Mouse (Mus musculus) liver, postnatal 0 days (tissue): ENCODE measurements at regions not wholly inside any gene's neighbourhood (a gene's known extent, or its start where the extent isn't known, plus 50 kb on each side); places are given as distances from the start of the nearest gene placed in this dataset.

ENCODE experiments used
- CTCF ChIP-seq: sonication (generic); IDR thresholded peaks from 2 replicates; pipeline ENCODE4 v1.5.1; 2016; ENCODE audit warnings: antibody characterized with exemption, low read depth
- EP300 ChIP-seq: IDR thresholded peaks from 2 replicates; pipeline ENCODE4 v1.6.1; 2016; ENCODE audit warnings: antibody characterized with exemption, low read depth, mild to moderate bottlenecking

DNA sequence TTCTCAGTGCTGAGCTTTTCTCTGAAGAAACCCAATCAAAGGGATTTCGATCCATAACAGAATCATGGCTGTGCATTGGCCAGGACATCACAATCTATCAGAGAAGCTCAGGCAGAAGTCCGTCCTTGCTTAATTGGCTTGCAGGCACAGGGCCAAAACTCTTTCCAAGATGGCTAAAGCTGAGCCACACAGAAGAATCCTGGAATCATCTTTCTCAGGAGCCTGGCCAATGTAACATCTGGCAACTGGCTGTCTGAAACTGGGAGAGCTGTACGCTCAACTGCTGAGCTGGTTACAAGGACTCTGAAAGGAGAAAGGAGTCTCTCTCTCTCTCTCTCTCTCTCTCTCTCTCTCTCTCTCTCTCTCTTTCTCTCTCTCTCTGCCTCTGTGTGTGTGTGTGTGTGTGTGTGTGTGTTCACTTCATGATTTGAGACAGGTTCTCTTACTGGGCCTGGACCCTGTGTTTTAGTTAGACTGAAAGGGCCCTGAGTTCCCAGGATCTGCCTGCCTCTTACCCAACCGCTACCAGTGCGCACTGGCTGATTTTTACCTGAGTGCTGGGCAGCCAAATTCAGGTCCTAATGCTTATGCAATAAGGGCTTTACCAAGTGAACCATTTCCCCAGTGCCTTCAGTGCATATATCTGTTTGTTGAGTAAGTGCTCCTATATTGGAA lies 333.3 kb upstream of the Cwc22 start:
- TF ChIP-seq CTCF, result no peak
- no peak for TF ChIP-seq EP300
